Mouse (Mus musculus): ENCODE results near the gene Sec22c. TPM values are rescaled to one million over a fixed set of nuclear protein-coding genes. Genes with fewer than 3 reads are reported as not detected.

Sec22c gene
- polyA plus RNA-seq, 1 experiment from 2014 or later = 5.7 TPM

DNA sequence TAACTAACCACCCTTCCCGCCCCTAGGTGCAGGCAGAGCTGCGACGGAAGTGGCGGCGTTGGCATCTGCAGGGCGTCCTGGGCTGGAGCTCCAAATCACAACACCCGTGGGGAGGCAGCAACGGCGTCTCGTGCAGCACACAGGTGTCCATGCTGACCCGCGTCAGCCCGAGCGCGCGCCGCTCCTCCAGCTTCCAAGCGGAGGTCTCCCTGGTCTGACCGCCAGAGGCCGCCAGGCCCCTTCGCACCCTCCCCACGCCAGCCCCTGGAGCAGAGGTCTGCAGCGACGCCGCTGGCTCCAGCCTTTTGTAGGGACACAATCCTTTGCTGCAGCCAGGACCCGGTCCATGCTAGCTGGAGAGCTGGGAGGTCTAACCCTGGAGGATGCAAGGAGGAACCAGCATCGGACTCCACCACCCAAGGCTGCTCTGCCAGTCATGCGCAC lies 35.9 kb downstream of the Sec22c start:
- no peaks in the 10 kb centered on the region for H3K36me3 ChIP-seq
- peaks cover 61% of the 10 kb centered on the region for H3K27me3 ChIP-seq
- peaks cover 40% of the 10 kb centered on the region for H3K4me1 ChIP-seq (replicated peaks)
- no peaks in the 10 kb centered on the region for H3K9me3 ChIP-seq (replicated peaks)
- H3K4me2 ChIP-seq = peak overlapping the region; percentile 73
- H3K4me3 ChIP-seq = peak overlapping the region; percentile 40
- ATAC-seq (replicated peaks; ENCODE audit: insufficient number of reproducible peaks, insufficient read depth, low FRiP score, low read depth) = peak; percentile 52
- WGBS = under 1% methylated on average over 28 of the region's 28 CpGs
- peak overlapping the region; percentile 47 for H3K9ac ChIP-seq
- H3K27ac ChIP-seq = no peak overlapping the region

DNA sequence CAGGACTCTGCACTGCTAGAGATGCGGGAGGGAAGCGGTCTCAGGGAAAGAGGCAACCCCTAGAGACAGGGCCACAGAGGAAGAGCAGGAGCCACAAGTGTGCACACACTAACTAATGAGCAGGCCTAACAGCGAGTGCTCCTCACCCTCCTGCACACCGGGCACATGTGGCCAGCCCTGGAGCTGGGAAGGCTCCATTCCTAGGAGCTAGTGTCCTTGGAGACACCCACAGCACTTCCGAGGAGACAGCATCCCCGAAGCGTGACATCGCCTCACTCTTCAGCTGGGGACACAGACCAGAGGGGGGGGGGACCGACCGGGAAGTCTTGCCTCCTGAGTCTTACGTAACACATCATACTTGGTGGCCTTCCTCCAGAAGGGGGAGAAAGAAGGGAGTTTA lies 37.5 kb downstream of the Sec22c start:
- Histone ChIP-seq H3K9ac (no peak overlapping the region), H3K9me3 (replicated peaks) (no peaks in the 10 kb centered on the region), H3K4me3 (no peak overlapping the region), H3K36me3 (no peaks in the 10 kb centered on the region), H3K27ac (no peak overlapping the region), H3K27me3 (peaks cover 74% of the 10 kb centered on the region), H3K4me1 (replicated peaks) (peaks cover 38% of the 10 kb centered on the region), H3K4me2 (no peak overlapping the region)
- 81% methylated on average over 11 of the region's 11 CpGs for WGBS
- no peak for ATAC-seq (replicated peaks; ENCODE audit: insufficient number of reproducible peaks, insufficient read depth, low FRiP score, low read depth)

GRCm38 (mm10) chr9:121666957-121667630 lies 38.2 kb downstream of the Sec22c start:
- no peak for ATAC-seq (replicated peaks; ENCODE audit: insufficient number of reproducible peaks, insufficient read depth, low FRiP score, low read depth)
- no peak overlapping the region for H3K4me2 ChIP-seq
- 62% methylated on average over 16 of the region's 16 CpGs for WGBS
- peaks cover 31% of the 10 kb centered on the region for H3K4me1 ChIP-seq (replicated peaks)
- no peaks in the 10 kb centered on the region for H3K36me3 ChIP-seq
- H3K9me3 ChIP-seq (replicated peaks) = no peaks in the 10 kb centered on the region
- no peak overlapping the region for H3K9ac ChIP-seq
- H3K27me3 ChIP-seq = peaks cover 79% of the 10 kb centered on the region
- H3K27ac ChIP-seq = no peak overlapping the region
- no peak overlapping the region for H3K4me3 ChIP-seq

GRCm38 (mm10) chr9:121664104-121664503 lies 41.2 kb downstream of the Sec22c start:
- Histone ChIP-seq H3K27me3 (peaks cover 72% of the 10 kb centered on the region), H3K4me1 (replicated peaks) (peaks cover 3% of the 10 kb centered on the region), H3K36me3 (no peaks in the 10 kb centered on the region), H3K4me2 (no peak overlapping the region), H3K9me3 (replicated peaks) (no peaks in the 10 kb centered on the region), H3K9ac (no peak overlapping the region), H3K4me3 (no peak overlapping the region), H3K27ac (no peak overlapping the region)
- ATAC-seq (replicated peaks; ENCODE audit: insufficient number of reproducible peaks, insufficient read depth, low FRiP score, low read depth) = no peak
- 78% methylated on average over 5 of the region's 5 CpGs for WGBS

GRCm38 (mm10) chr9:121663467-121663866 lies 41.8 kb downstream of the Sec22c start:
- H3K4me2 ChIP-seq = no peak overlapping the region
- H3K4me3 ChIP-seq = no peak overlapping the region
- 69% methylated on average over 6 of the region's 6 CpGs for WGBS
- no peaks in the 10 kb centered on the region for H3K9me3 ChIP-seq (replicated peaks)
- H3K36me3 ChIP-seq = no peaks in the 10 kb centered on the region
- H3K9ac ChIP-seq = no peak overlapping the region
- ATAC-seq (replicated peaks; ENCODE audit: insufficient number of reproducible peaks, insufficient read depth, low FRiP score, low read depth) = no peak
- peaks cover 69% of the 10 kb centered on the region for H3K27me3 ChIP-seq
- no peaks in the 10 kb centered on the region for H3K4me1 ChIP-seq (replicated peaks)
- no peak overlapping the region for H3K27ac ChIP-seq

- no peak for ATAC-seq (replicated peaks; ENCODE audit: insufficient number of reproducible peaks, insufficient read depth, low FRiP score, low read depth)
- Histone ChIP-seq H3K9ac (no peak overlapping the region), H3K4me1 (replicated peaks) (no peaks in the 10 kb centered on the region), H3K4me2 (no peak overlapping the region), H3K36me3 (no peaks in the 10 kb centered on the region), H3K27ac (no peak overlapping the region), H3K4me3 (no peak overlapping the region), H3K9me3 (replicated peaks) (no peaks in the 10 kb centered on the region), H3K27me3 (peaks cover 40% of the 10 kb centered on the region)
- 64% methylated on average over 7 of the region's 7 CpGs for WGBS
Measured at GRCm38 (mm10) chr9:121659791-121660190, 45.5 kb downstream of the Sec22c start.

DNA sequence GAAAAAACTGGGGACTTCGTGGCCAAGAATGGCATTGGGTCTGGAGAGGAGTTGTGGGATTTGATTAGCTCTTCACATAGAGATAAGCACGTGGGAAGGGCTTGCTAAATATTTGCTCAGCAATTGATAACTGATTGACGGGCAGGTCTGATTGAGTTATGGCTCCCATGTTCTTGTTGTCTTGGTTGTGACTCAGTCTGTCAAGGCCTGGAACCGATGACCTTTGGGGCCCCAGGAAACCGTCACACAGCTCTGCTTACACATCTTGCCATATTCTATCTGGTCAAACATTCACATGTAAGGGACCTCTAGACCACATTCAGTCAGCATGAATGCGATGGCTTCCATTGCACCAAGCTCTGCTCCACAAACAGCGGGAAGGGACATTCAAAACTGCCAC lies 47.0 kb downstream of the Sec22c start:
- WGBS = 70% methylated on average over 7 of the region's 7 CpGs
- Histone ChIP-seq H3K9ac (no peak overlapping the region), H3K4me1 (replicated peaks) (no peaks in the 10 kb centered on the region), H3K27ac (no peak overlapping the region), H3K4me3 (no peak overlapping the region), H3K27me3 (peaks cover 28% of the 10 kb centered on the region), H3K4me2 (no peak overlapping the region), H3K9me3 (replicated peaks) (no peaks in the 10 kb centered on the region), H3K36me3 (no peaks in the 10 kb centered on the region)
- ATAC-seq (replicated peaks; ENCODE audit: insufficient number of reproducible peaks, insufficient read depth, low FRiP score, low read depth) = no peak

GRCm38 (mm10) chr9:121657143-121657542 lies 48.1 kb downstream of the Sec22c start:
- Histone ChIP-seq H3K9ac (no peak overlapping the region), H3K27ac (no peak overlapping the region), H3K9me3 (replicated peaks) (no peaks in the 10 kb centered on the region), H3K27me3 (peaks cover 19% of the 10 kb centered on the region), H3K4me1 (replicated peaks) (no peaks in the 10 kb centered on the region), H3K36me3 (no peaks in the 10 kb centered on the region), H3K4me2 (no peak overlapping the region), H3K4me3 (no peak overlapping the region)
- WGBS = 40% methylated on average over 13 of the region's 13 CpGs
- no peak for ATAC-seq (replicated peaks; ENCODE audit: insufficient number of reproducible peaks, insufficient read depth, low FRiP score, low read depth)

- no peak for ATAC-seq (replicated peaks; ENCODE audit: insufficient number of reproducible peaks, insufficient read depth, low FRiP score, low read depth)
- 83% methylated on average over 5 of the region's 5 CpGs for WGBS
Measured at GRCm38 (mm10) chr9:121656322-121656721, 49.0 kb downstream of the Sec22c start.

GRCm38 (mm10) chr9:121653668-121654067 lies 51.6 kb downstream of the Sec22c start:
- H3K9ac ChIP-seq = no peak overlapping the region
- WGBS = 83% methylated on average over 10 of the region's 10 CpGs
- no peaks in the 10 kb centered on the region for H3K4me1 ChIP-seq (replicated peaks)
- H3K9me3 ChIP-seq (replicated peaks) = no peaks in the 10 kb centered on the region
- H3K36me3 ChIP-seq = no peaks in the 10 kb centered on the region
- no peak for ATAC-seq (replicated peaks; ENCODE audit: insufficient number of reproducible peaks, insufficient read depth, low FRiP score, low read depth)
- H3K27ac ChIP-seq = no peak overlapping the region
- H3K4me2 ChIP-seq = no peak overlapping the region
- H3K27me3 ChIP-seq = 0 out of 2 replicates have a peak, but pooled peaks cover 3% of the 10 kb centered on the region
- H3K4me3 ChIP-seq = no peak overlapping the region

More at GRCm38 (mm10) chr9:121656322-121656721, 49.0 kb downstream of the Sec22c start:
- Histone ChIP-seq H3K9ac (no peak overlapping the region), H3K9me3 (replicated peaks) (no peaks in the 10 kb centered on the region), H3K4me3 (no peak overlapping the region), H3K27me3 (peaks cover 14% of the 10 kb centered on the region; the same call in 1 of the 2 replicates), H3K27ac (no peak overlapping the region), H3K36me3 (no peaks in the 10 kb centered on the region), H3K4me2 (no peak overlapping the region), H3K4me1 (replicated peaks) (no peaks in the 10 kb centered on the region)

DNA sequence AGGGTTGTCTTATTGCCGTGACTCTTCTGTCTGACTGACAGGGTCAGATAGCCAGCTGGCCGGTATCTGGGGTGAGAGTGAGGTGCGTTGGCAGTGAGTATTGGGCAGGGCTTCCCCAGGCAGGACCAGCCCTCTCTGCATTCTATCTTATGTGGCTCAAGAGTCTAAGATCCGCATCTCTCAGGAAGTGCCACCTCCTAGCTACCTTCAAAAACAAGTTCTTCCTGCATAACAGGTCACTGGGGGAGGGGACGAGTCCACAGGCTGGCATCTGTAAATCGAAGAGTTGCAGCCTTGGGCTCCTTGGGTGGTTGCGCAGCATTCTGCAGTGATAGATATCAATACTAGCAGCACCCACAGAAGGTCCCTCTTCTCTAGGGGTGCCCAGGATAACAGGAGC lies 58.3 kb downstream of the Sec22c start:
- peaks cover 12% of the 10 kb centered on the region for H3K4me1 ChIP-seq (replicated peaks)
- no peak overlapping the region for H3K27ac ChIP-seq
- WGBS = 46% methylated on average over 7 of the region's 7 CpGs
- peaks cover 42% of the 10 kb centered on the region for H3K27me3 ChIP-seq
- H3K4me3 ChIP-seq = no peak overlapping the region
- no peak overlapping the region for H3K4me2 ChIP-seq
- no peaks in the 10 kb centered on the region for H3K9me3 ChIP-seq (replicated peaks)
- H3K36me3 ChIP-seq = no peaks in the 10 kb centered on the region
- ATAC-seq (replicated peaks; ENCODE audit: insufficient number of reproducible peaks, insufficient read depth, low FRiP score, low read depth) = no peak
- H3K9ac ChIP-seq = no peak overlapping the region

- Histone ChIP-seq H3K4me3 (no peak overlapping the region), H3K9me3 (replicated peaks) (no peaks in the 10 kb centered on the region), H3K4me1 (replicated peaks) (peaks cover 21% of the 10 kb centered on the region), H3K27me3 (peaks cover 63% of the 10 kb centered on the region), H3K27ac (no peak overlapping the region), H3K36me3 (no peaks in the 10 kb centered on the region), H3K4me2 (no peak overlapping the region), H3K9ac (no peak overlapping the region)
- ATAC-seq (replicated peaks; ENCODE audit: insufficient number of reproducible peaks, insufficient read depth, low FRiP score, low read depth) = no peak
- WGBS = 28% methylated on average over 3 of the region's 3 CpGs
Measured at GRCm38 (mm10) chr9:121644855-121645254, 60.4 kb downstream of the Sec22c start.

Data from heart, embryonic 15.5 days (tissue).